Mouse (Mus musculus): ENCODE measurements around the gene Taar9.
"Not testable (repeated sequence)": the region's sequence is repeated elsewhere in the genome, so short reads cannot be mapped to it uniquely, and the experiment has no call there.

GRCm38 (mm10) chr10:24109434-24109833 is at the start of gene Taar9:
- TF ChIP-seq CTCF, EP300 (IDR thresholded peaks at IDR 0.05; ENCODE audit: low read depth): not testable (repeated sequence)
